Mouse (Mus musculus) left cerebral cortex, postnatal 10 days (tissue): ENCODE results near the gene Slc22a13. TPM values are rescaled to one million over a fixed set of nuclear protein-coding genes. Genes with fewer than 3 reads are reported as not detected.

Experiments used
- DNase-seq, 2 experiments: peaks; one replicate each; pipeline ENCODE4 v3.0.0; 2021 to 2022; ENCODE audit warnings: low spot score in 2 of 2, mixed read lengths in 1 of 2; ENCODE audit errors: extremely low spot score in 1 of 2
- intact Hi-C: fragments of 180-260 bp; cut with DNase I; formaldehyde crosslinking; loops from one replicate; pipeline ENCODE4 v1.15.1; 2025
- total RNA-seq, 2 experiments: library from RNA; stranded (reverse); gene quantifications; 2 replicates each; pipeline ENCODE4 v1.2.3; 2021

Gene Slc22a13
- total RNA-seq, 2 experiments from 2014 or later: not detected

GRCm38 (mm10) chr9:119206666-119207065, 2.2 kb downstream of the Slc22a13 start:
- intact Hi-C loops: no loop called here
- DNase-seq: no peak

GRCm38 (mm10) chr9:119205756-119206155, 3.1 kb downstream of the Slc22a13 start:
- no peak for DNase-seq
- intact Hi-C loops: no loop called here

- intact Hi-C loops: no loop called here
- DNase-seq: no peak
Observed at GRCm38 (mm10) chr9:119203617-119204016, 5.3 kb downstream of the Slc22a13 start.

GRCm38 (mm10) chr9:119201653-119202052, 7.2 kb downstream of the Slc22a13 start:
- intact Hi-C loops: no loop called here
- no peak for DNase-seq

GRCm38 (mm10) chr9:119199151-119199861, 9.6 kb downstream of the Slc22a13 start:
- intact Hi-C loops: no loop called here
- DNase-seq: no peak

- no peak for DNase-seq
- intact Hi-C loops: no loop called here
Observed at GRCm38 (mm10) chr9:119192202-119192990, 16.5 kb downstream of the Slc22a13 start.

GRCm38 (mm10) chr9:119181241-119181728, 27.6 kb downstream of the Slc22a13 start:
- intact Hi-C loops: no loop called here
- peak in 1 of 2 experiments; percentile 7 for DNase-seq

GRCm38 (mm10) chr9:119179292-119179691, 29.6 kb downstream of the Slc22a13 start:
- intact Hi-C loops: no loop called here
- no peak for DNase-seq

GRCm38 (mm10) chr9:119167608-119168007, 41.3 kb downstream of the Slc22a13 start:
- intact Hi-C loops: no loop called here
- DNase-seq: no peak

- intact Hi-C loops: no loop called here
- no peak for DNase-seq
Observed at GRCm38 (mm10) chr9:119165548-119165947, 43.4 kb downstream of the Slc22a13 start.

- DNase-seq: no peak
- intact Hi-C loops: no loop called here
Observed at GRCm38 (mm10) chr9:119164743-119165142, 44.2 kb downstream of the Slc22a13 start.

GRCm38 (mm10) chr9:119160689-119161088, 48.2 kb downstream of the Slc22a13 start:
- DNase-seq: no peak
- intact Hi-C loops: no loop called here

- no peak for DNase-seq
- intact Hi-C loops: no loop called here
Observed at GRCm38 (mm10) chr9:119158861-119159260, 50.0 kb downstream of the Slc22a13 start, which contains the start of gene Gm47289. Gm47289 (plus strand) TSS chr9:119159161.

- intact Hi-C loops: no loop called here
- DNase-seq: peak; percentile 57 to 85
Observed at GRCm38 (mm10) chr9:119156278-119157201, 52.4 kb downstream of the Slc22a13 start, which contains the start of gene Acaa1b. Acaa1b (minus strand) TSS chr9:119157093.

GRCm38 (mm10) chr9:119155826-119156225, 53.1 kb downstream of the Slc22a13 start:
- DNase-seq: peak in 1 of 2 experiments; percentile 62
- intact Hi-C loops: no loop called here

- intact Hi-C loops: no loop called here
- DNase-seq: no peak
Observed at GRCm38 (mm10) chr9:119155416-119155815, 53.5 kb downstream of the Slc22a13 start.

- no peak for DNase-seq
- intact Hi-C loops: no loop called here
Observed at GRCm38 (mm10) chr9:119151751-119152150, 57.1 kb downstream of the Slc22a13 start.

GRCm38 (mm10) chr9:119149601-119150000, 59.3 kb downstream of the Slc22a13 start:
- peak in 1 of 2 experiments; percentile 60 for DNase-seq
- intact Hi-C loops: no loop called here
